Mouse (Mus musculus): ENCODE measurements around the gene Ctdsp1. TPM values are rescaled to one million over a fixed set of nuclear protein-coding genes. Genes with fewer than 3 reads are reported as not detected.

The Ctdsp1 gene
- total and polyA plus RNA-seq, 3 experiments: 64.6 to 272 (median 154) TPM

- no peaks in the 10 kb centered on the region for H3K9me3 ChIP-seq (replicated peaks)
- peaks cover 11% of the 10 kb centered on the region; the same call in 1 of the 2 replicates for H3K27me3 ChIP-seq (ENCODE audit: insufficient read depth, low read length)
- ATAC-seq (ENCODE audit: extremely low read depth, insufficient number of reproducible peaks, low FRiP score, poor library complexity, severe bottlenecking) (no peak), DNase-seq (ENCODE audit: low spot score) (peak; percentile 29)
- peak overlapping the region; percentile 73 for H3K4me3 ChIP-seq (ENCODE audit: low read depth, low read length)
- H3K4me1 ChIP-seq (ENCODE audit: insufficient read depth, low read depth, low read length): peaks cover 74% of the 10 kb centered on the region
- no peaks in the 10 kb centered on the region for H3K36me3 ChIP-seq (replicated peaks)
- no peak for TF ChIP-seq TAL1 (conservative IDR thresholded peaks at IDR 0.05; ENCODE audit: low read depth, low read length)
- TF ChIP-seq GATA1 (IDR thresholded peaks at IDR 0.05; ENCODE audit: borderline replicate concordance, low read length): no peak
- TF ChIP-seq POLR2AphosphoS5 (IDR thresholded peaks at IDR 0.05; ENCODE audit: insufficient replicate concordance, low read depth, low read length): no peak
- no peak for TF ChIP-seq GATA2 (IDR thresholded peaks at IDR 0.05; ENCODE audit: borderline replicate concordance, low read depth, low read length)
- no peak for TF ChIP-seq CTCF (IDR thresholded peaks at IDR 0.05; ENCODE audit: low read depth, low read length)
Observed at GRCm38 (mm10) chr1:74387386-74387988, 3.8 kb upstream of the Ctdsp1 start.

DNA sequence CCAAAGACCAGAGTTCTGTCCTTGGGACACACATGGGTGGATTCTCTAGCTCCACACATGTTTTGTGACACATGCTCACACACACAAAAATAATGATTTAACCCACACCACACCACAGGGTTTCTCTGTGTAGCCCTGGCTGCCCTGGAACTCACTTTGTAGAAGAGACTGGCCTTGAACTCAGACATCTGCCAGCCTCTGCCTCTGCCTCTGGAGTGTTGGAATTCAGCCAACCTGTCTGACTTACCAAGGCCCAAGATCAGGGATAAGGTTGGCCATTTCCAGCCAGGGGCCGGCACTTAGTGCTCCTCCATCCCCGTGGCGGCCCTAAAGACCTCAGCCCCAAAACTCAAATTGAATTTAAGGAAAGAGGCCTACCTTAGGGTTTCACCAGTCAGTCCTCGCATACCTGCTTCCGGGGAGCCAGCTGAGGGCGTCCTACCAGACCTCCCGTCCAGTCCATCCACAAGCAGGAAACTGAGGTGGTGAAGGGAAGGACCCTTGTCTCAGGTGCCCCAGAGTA is 2.9 kb upstream of the Ctdsp1 start:
- peaks cover 11% of the 10 kb centered on the region; the same call in 1 of the 2 replicates for H3K27me3 ChIP-seq (ENCODE audit: insufficient read depth, low read length)
- H3K4me1 ChIP-seq (ENCODE audit: insufficient read depth, low read depth, low read length): peaks cover 80% of the 10 kb centered on the region
- peaks cover 8% of the 10 kb centered on the region for H3K36me3 ChIP-seq (replicated peaks)
- ATAC-seq (ENCODE audit: extremely low read depth, insufficient number of reproducible peaks, low FRiP score, poor library complexity, severe bottlenecking): no peak
- no peak overlapping the region for H3K4me3 ChIP-seq (ENCODE audit: low read depth, low read length)
- H3K9me3 ChIP-seq (replicated peaks): no peaks in the 10 kb centered on the region
- DNase-seq (ENCODE audit: low spot score): no peak
- TF ChIP-seq POLR2AphosphoS5 (IDR thresholded peaks at IDR 0.05; ENCODE audit: insufficient replicate concordance, low read depth, low read length) (no peak), CTCF (IDR thresholded peaks at IDR 0.05; ENCODE audit: low read depth, low read length) (no peak), GATA1 (IDR thresholded peaks at IDR 0.05; ENCODE audit: borderline replicate concordance, low read length) (no peak), GATA2 (IDR thresholded peaks at IDR 0.05; ENCODE audit: borderline replicate concordance, low read depth, low read length) (no peak), TAL1 (conservative IDR thresholded peaks at IDR 0.05; ENCODE audit: low read depth, low read length) (no peak)

- peaks cover 22% of the 10 kb centered on the region for H3K36me3 ChIP-seq (replicated peaks)
- peaks cover 4% of the 10 kb centered on the region; the same call in 1 of the 2 replicates for H3K27me3 ChIP-seq (ENCODE audit: insufficient read depth, low read length)
- H3K4me1 ChIP-seq (ENCODE audit: insufficient read depth, low read depth, low read length): peaks cover 88% of the 10 kb centered on the region
- no peak for TF ChIP-seq GATA2 (IDR thresholded peaks at IDR 0.05; ENCODE audit: borderline replicate concordance, low read depth, low read length)
- no peak for TF ChIP-seq TAL1 (conservative IDR thresholded peaks at IDR 0.05; ENCODE audit: low read depth, low read length)
- TF ChIP-seq POLR2AphosphoS5 (IDR thresholded peaks at IDR 0.05; ENCODE audit: insufficient replicate concordance, low read depth, low read length): no peak
- TF ChIP-seq CTCF (IDR thresholded peaks at IDR 0.05; ENCODE audit: low read depth, low read length): no peak
- TF ChIP-seq GATA1 (IDR thresholded peaks at IDR 0.05; ENCODE audit: borderline replicate concordance, low read length): no peak
- H3K9me3 ChIP-seq (replicated peaks): no peaks in the 10 kb centered on the region
- DNase-seq (ENCODE audit: low spot score) (peak; percentile 80), ATAC-seq (ENCODE audit: extremely low read depth, insufficient number of reproducible peaks, low FRiP score, poor library complexity, severe bottlenecking) (no peak)
- H3K4me3 ChIP-seq (ENCODE audit: low read depth, low read length): peak overlapping the region; percentile 82; the same call in 1 of the 2 replicates
Observed at GRCm38 (mm10) chr1:74389831-74390286, 1.4 kb upstream of the Ctdsp1 start.

DNA sequence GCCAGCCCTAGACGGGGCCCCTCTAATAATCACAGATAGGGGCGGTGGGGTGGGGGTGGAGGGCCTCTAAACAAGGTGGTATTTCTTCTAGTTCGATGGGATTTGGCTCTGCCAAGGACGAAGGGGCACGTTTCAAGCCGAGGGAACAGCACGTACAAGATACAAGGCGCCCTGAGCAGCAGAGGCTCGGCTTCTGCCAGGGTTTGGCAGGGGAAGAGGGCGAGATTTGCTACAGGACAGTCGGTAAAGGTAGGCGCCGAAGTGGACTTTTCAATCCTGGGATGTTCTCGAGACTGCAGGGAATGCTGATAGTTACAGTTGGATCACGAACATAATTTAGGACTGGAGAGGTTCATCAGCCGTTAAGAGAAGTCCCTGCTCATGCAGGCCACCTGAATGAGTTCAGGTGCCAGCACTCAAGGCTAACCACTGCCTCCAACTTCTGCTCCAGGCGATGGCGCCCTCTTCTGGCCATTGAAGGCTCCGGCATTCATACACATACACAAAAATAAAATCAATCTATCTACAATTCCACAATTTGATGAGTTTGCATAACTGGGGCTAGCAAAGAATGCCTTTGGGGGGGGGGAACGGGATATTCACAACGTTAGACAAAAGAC is 912 bp upstream of the Ctdsp1 start:
- no peaks in the 10 kb centered on the region; the same call in 1 of the 2 replicates for H3K9me3 ChIP-seq (replicated peaks)
- peak; percentile 48 for DNase-seq (ENCODE audit: low spot score)
- TF ChIP-seq GATA1 (IDR thresholded peaks at IDR 0.05; ENCODE audit: borderline replicate concordance, low read length): no peak
- peak; percentile 74; the same call in 1 of the 2 replicates for TF ChIP-seq CTCF (IDR thresholded peaks at IDR 0.05; ENCODE audit: low read depth, low read length)
- TF ChIP-seq POLR2AphosphoS5 (IDR thresholded peaks at IDR 0.05; ENCODE audit: insufficient replicate concordance, low read depth, low read length): no peak
- no peak for TF ChIP-seq TAL1 (conservative IDR thresholded peaks at IDR 0.05; ENCODE audit: low read depth, low read length)
- TF ChIP-seq GATA2 (IDR thresholded peaks at IDR 0.05; ENCODE audit: borderline replicate concordance, low read depth, low read length): no peak
- no peak for ATAC-seq (ENCODE audit: extremely low read depth, insufficient number of reproducible peaks, low FRiP score, poor library complexity, severe bottlenecking)
- peaks cover 88% of the 10 kb centered on the region for H3K4me1 ChIP-seq (ENCODE audit: insufficient read depth, low read depth, low read length)
- H3K27me3 ChIP-seq (ENCODE audit: insufficient read depth, low read length): no peaks in the 10 kb centered on the region
- H3K36me3 ChIP-seq (replicated peaks): peaks cover 28% of the 10 kb centered on the region
- peak overlapping the region; percentile 82 for H3K4me3 ChIP-seq (ENCODE audit: low read depth, low read length)

GRCm38 (mm10) chr1:74391844-74392441 is 634 bp downstream of the Ctdsp1 start:
- Histone ChIP-seq H3K4me3 (ENCODE audit: low read depth, low read length) (peak overlapping the region; percentile 82), H3K27me3 (ENCODE audit: insufficient read depth, low read length) (no peaks in the 10 kb centered on the region), H3K9me3 (replicated peaks) (no peaks in the 10 kb centered on the region; the same call in 1 of the 2 replicates), H3K4me1 (ENCODE audit: insufficient read depth, low read depth, low read length) (peaks cover 84% of the 10 kb centered on the region), H3K36me3 (replicated peaks) (peaks cover 30% of the 10 kb centered on the region)
- TF ChIP-seq CTCF (IDR thresholded peaks at IDR 0.05; ENCODE audit: low read depth, low read length) (no peak), GATA2 (IDR thresholded peaks at IDR 0.05; ENCODE audit: borderline replicate concordance, low read depth, low read length) (no peak), POLR2AphosphoS5 (IDR thresholded peaks at IDR 0.05; ENCODE audit: insufficient replicate concordance, low read depth, low read length) (no peak), GATA1 (IDR thresholded peaks at IDR 0.05; ENCODE audit: borderline replicate concordance, low read length) (no peak), TAL1 (conservative IDR thresholded peaks at IDR 0.05; ENCODE audit: low read depth, low read length) (no peak)
- ATAC-seq (ENCODE audit: extremely low read depth, insufficient number of reproducible peaks, low FRiP score, poor library complexity, severe bottlenecking): peak; percentile 35
- peak; percentile 89 for DNase-seq (ENCODE audit: low spot score)
